Mouse (Mus musculus): ENCODE data around the gene Akap14.
"Not testable (repeated sequence)": the region's sequence is repeated elsewhere in the genome, so short reads cannot be mapped to it uniquely, and the experiment has no call there.

Akap14 gene

DNA sequence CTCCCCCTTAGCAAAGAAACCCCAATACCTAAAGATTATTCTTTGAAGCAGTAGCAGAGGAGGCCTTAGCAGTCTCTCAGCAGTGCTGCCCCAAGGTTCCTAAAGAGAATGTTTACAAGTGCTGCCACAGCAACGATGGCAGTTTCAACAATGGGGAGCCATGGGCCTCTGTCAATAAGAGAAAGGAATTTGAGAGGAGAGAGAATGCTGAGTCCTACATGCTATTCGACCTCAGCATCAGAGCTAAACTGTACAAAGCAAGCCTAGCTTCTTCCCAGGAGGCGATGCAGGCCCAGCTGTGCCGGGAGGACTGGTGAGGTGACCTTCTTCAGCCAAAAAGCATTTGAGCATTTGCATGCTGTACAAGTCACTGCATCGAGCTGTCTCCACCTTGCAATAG is at the start of gene Akap14:
Gene Akap14, minus strand, starts transcription at position 101 of the 400 bp plus-strand sequence.
- POLR2A ChIA-PET, result no interaction called here
- CTCF ChIA-PET, result interaction anchor here in 1 of 4 experiments (2.4 kb wide), 1 partner anchor 14 kb away, joined by 10 read pairs; no protein-coding TSS in a partner anchor

- ChIA-PET POLR2A (no interaction called here), CTCF (no interaction called here)
Measured at GRCm38 (mm10) chrX:37210941-37211340, 42.3 kb upstream of the Akap14 start, which contains the start of gene Gm9. Gene Gm9, minus strand, starts transcription at chrX:37211041.

DNA sequence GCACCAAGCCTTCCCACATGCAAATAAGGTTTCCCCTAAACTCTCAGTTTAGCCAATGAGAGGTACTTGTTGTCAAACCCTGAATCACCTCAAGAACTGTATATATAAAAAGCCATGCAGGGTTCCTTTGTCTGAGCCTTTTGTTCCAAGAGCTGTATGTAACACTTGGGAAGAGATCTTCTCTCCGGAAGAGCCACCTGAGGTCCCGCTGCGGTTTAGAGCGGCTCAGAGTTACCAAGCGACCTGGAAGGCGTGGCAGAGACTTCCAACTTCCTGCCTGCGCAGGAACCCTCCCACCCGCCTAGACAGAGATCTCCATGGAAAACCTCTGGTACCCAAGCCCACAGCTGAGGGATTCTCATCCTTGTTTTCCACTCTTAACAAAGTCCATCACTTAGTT is 30.0 kb upstream of the Akap14 start:
- POLR2A ChIA-PET, result interaction anchor here in 1 of 4 experiments (0.6 to 1.3 kb wide), 2 partner anchors 114 to 810 kb away, joined by 3 read pairs; partner anchors contain the start of gene Rpl39
- CTCF ChIA-PET, result no interaction called here

DNA sequence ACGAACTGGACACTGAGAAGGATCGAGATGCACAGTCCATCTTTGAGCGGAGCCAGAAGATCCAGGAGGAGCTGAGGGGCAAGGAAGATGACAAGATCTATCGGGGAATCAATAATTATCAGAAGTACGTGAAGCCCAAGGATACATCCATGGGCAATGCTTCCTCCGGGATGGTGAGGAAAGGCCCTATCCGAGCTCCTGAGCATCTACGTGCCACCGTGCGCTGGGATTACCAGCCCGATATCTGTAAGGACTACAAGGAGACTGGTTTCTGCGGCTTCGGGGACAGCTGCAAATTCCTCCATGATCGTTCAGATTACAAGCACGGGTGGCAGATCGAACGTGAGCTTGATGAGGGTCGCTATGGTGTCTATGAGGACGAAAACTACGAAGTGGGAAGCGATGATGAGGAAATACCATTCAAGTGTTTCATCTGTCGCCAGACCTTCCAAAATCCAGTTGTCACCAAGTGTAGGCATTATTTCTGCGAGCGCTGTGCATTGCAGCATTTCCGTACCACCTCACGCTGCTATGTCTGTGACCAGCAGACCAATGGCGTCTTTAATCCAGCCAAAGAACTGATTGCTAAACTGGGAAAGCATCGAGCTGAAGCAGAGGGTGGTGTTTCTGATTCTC is 23.2 kb upstream of the Akap14 start:
- ChIA-PET CTCF (no interaction called here), POLR2A (interaction anchor here in 1 of 4 experiments (1.5 kb wide), 1 partner anchor 106 kb away, joined by 6 read pairs; the partner anchor contains the start of gene Rpl39)

- CTCF ChIA-PET, result no interaction called here
- POLR2A ChIA-PET, result interaction anchor here in 1 of 4 experiments (1.5 kb wide), 1 partner anchor 106 kb away, joined by 6 read pairs; the partner anchor contains the start of gene Rpl39
Measured at GRCm38 (mm10) chrX:37191105-37191743, 22.6 kb upstream of the Akap14 start, which contains the start of the genes Ndufa1 and Rnf113a1. Gene Ndufa1, minus strand, starts transcription at chrX:37191163. Gene Rnf113a1, plus strand, starts transcription at chrX:37191245.

- POLR2A ChIA-PET, result interaction anchor here in 1 of 4 experiments (1.5 kb wide), 1 partner anchor 105 kb away, joined by 6 read pairs; the partner anchor contains the start of gene Rpl39
- CTCF ChIA-PET, result no interaction called here
Measured at GRCm38 (mm10) chrX:37190755-37191104, 22.1 kb upstream of the Akap14 start.

DNA sequence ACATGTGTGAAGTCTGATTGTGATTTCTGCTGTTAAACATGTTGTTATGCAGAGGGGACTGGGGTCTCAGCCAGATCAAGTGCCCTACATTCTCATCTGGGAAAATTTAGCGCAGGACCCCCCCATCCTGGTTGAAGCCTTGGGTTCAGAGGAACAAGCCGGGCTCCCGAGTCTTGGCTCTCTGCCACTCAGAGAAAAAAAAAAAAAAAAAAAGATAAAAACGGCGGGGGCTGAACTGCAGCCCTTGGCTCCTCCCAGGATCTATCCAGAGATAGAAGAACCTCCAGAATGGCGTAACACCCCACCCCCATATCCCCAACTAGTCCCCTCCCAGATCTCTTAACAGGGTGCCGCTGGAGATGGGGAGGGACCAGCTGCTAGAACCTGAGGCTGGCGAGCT is 15.8 kb upstream of the Akap14 start:
- POLR2A ChIA-PET, CTCF ChIA-PET: not testable (repeated sequence)

GRCm38 (mm10) chrX:37167085-37167484 is 1.6 kb downstream of the Akap14 start:
- ChIA-PET POLR2A (interaction anchor here in 1 of 4 experiments (0.6 kb wide), 1 partner anchor 82 kb away, joined by 4 read pairs; the partner anchor contains the start of gene Rpl39), CTCF (interaction anchor here in 3 of 4 experiments (0.7 to 2.4 kb wide), 5 partner anchors 10 to 36 kb away, joined by 3 to 10 read pairs (median 4); no protein-coding TSS in a partner anchor)

- ChIA-PET POLR2A (interaction anchor here in 1 of 4 experiments (1.4 kb wide), 1 partner anchor 78 kb away, joined by 3 read pairs; the partner anchor contains the start of gene Rpl39), CTCF (no interaction called here)
Measured at GRCm38 (mm10) chrX:37163115-37163514, 5.5 kb downstream of the Akap14 start.

DNA sequence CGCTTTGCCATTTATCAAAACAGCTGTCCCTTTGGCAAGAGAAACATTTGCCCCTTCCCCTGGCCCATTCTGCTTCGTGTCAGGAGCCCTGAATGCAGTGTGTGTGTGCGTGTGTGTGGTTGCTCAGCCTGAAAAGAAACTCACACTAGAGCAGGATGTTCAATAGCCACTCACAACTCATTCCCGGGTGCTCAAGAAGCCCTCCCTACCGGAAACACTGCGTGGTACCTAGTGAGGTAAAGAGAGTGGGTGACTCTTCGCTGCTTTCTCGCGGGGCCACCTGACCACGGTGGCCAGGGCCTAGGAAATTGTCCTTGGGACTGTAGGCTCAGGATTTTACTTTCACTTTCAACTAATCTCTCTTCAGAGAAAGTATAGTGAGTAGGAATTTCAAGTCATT is 7.5 kb downstream of the Akap14 start:
- CTCF ChIA-PET, result no interaction called here
- POLR2A ChIA-PET, result no interaction called here

- ChIA-PET CTCF (no interaction called here), POLR2A (no interaction called here)
Measured at GRCm38 (mm10) chrX:37157839-37158238, 10.8 kb downstream of the Akap14 start.

DNA sequence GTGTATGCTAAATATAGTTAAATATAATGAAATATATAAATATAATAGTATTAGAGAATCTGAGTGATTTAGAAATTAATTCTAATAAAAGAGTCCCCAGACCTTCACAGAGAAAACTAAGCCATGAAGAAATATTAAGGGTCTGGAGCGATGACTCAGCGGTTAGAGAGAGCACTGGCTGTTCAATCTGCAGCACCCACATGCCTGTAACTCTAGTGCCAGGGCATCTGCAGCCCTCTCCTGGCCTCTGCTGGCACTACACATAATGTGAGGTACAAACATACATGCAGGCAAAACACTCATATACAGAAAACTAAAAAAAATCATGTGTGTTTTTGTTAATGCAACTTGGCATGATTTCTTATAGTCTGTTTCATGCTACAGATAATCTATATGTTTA is 23.7 kb downstream of the Akap14 start:
- POLR2A ChIA-PET, result no interaction called here
- CTCF ChIA-PET, result no interaction called here

GRCm38 (mm10) chrX:37144498-37144897 is 24.1 kb downstream of the Akap14 start:
- CTCF ChIA-PET, POLR2A ChIA-PET: not testable (repeated sequence)

- CTCF ChIA-PET, result no interaction called here
- POLR2A ChIA-PET, result interaction anchor here in 3 of 4 experiments (0.9 to 1.5 kb wide), 3 partner anchors 55 to 62 kb away, joined by 3 to 4 read pairs (median 3); partner anchors contain the start of gene Rpl39 (in 1 of the 3)
Measured at GRCm38 (mm10) chrX:37141732-37142131, 26.9 kb downstream of the Akap14 start.

- CTCF ChIA-PET, result no interaction called here
- POLR2A ChIA-PET, result interaction anchor here in 3 of 4 experiments (0.9 to 3.4 kb wide), 12 partner anchors 14 to 224 kb away, joined by 3 to 23 read pairs (median 6); partner anchors contain the start of genes Rpl39 (in 3 of the 3), Upf3b (in 3 of the 3) and Nkrf (in 1 of the 3)
Measured at GRCm38 (mm10) chrX:37126671-37127358, 41.8 kb downstream of the Akap14 start, which contains the start of gene Nkap. Gene Nkap, plus strand, starts transcription at chrX:37126795.

- ChIA-PET CTCF (interaction anchor here in 1 of 4 experiments (0.6 kb wide), 1 partner anchor 47 kb away, joined by 7 read pairs; no protein-coding TSS in a partner anchor), POLR2A (interaction anchor here in 1 of 4 experiments (3.1 kb wide), 1 partner anchor 16 kb away, joined by 14 read pairs; the partner anchor contains the start of gene Upf3b)
Measured at GRCm38 (mm10) chrX:37125511-37125910, 43.1 kb downstream of the Akap14 start.

DNA sequence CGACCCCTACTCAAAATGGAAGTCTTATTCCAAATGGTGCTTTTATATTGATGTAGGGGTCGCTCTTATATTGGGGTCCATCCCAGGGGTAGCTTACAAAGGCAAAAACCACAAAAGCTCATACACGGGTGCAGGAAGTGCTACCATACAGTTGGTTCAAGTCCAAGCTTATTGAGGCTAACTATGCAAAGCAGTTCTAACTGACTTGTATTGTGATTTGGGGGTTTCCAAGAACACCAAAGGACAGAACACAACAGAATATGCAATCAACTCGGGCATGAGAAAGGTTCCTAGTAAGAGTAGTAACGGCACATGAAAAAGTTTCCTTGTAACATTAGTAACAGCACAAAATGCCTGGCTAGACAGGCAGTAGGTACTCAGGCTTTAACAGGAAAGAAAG is 48.4 kb downstream of the Akap14 start:
- CTCF ChIA-PET, result no interaction called here
- POLR2A ChIA-PET, result interaction anchor here in 3 of 4 experiments (0.5 to 2.3 kb wide), 6 partner anchors 10 to 1362 kb away, joined by 3 to 7 read pairs (median 3); partner anchors contain the start of gene Upf3b (in 1 of the 3)

DNA sequence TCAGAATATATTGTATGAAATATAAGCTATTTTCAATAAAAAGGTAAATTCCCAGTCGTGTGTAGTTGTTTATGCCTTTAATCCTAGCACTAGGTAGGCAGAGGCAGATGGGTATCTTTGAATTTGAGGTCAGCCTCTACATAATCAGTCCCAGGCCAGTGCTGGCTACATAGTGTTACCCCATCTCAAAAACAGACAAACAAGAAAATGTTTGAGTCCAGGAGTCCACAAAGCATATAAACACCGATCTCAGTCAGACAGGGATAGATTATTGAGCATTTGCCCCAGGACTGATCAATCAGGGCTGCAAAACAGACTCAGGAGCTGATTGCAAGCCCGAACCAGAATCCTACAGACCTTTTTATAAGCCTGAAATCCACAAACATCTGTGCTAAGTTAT is 49.1 kb downstream of the Akap14 start:
- ChIA-PET CTCF (no interaction called here), POLR2A (interaction anchor here in 2 of 4 experiments (0.5 to 2.3 kb wide), 4 partner anchors 9 to 1363 kb away, joined by 3 to 9 read pairs (median 6); partner anchors contain the start of gene Upf3b (in 2 of the 2))

GRCm38 (mm10) chrX:37117085-37117484 is 51.6 kb downstream of the Akap14 start:
- ChIA-PET CTCF (no interaction called here), POLR2A (no interaction called here)

All from embryonic stem cell, embryonic (primary cell).